Mouse (Mus musculus): ENCODE measurements around the gene Gnaq. TPM values are rescaled to one million over a fixed set of nuclear protein-coding genes. Genes with fewer than 3 reads are reported as not detected.
A peak's percentile ranks its signal among the peaks of the same experiment; 100 is the strongest.

The Gnaq gene
- polyA plus RNA-seq, 1 experiment from 2014 or later = 15.7 TPM

DNA sequence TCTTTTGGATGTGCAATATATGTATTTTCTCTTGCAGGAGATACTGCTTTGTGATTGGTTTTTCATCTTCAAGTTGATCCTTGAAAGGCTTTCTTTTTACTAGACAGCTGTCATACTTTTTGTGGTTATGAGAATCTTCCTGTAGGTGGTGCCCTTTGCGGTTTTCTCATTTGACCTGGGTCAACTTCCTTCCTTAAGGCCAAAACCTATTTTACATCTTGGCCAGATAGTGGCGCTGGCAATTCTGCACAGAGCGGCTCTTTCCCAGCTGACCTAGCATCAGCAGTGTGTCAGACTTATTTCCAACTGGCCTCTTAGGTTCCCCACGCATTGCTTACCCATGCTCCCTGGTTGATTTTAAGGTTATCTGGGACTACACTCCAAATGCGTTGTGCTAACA is 3.9 kb upstream of the Gnaq start:
- no peaks in the 10 kb centered on the region for H3K36me3 ChIP-seq
- no peak for ATAC-seq (replicated peaks; ENCODE audit: insufficient number of reproducible peaks, insufficient read depth, low FRiP score, low read depth)
- no peaks in the 10 kb centered on the region for H3K27me3 ChIP-seq
- no peak overlapping the region for H3K4me2 ChIP-seq
- H3K9ac ChIP-seq = no peak overlapping the region
- WGBS = 47% methylated on average over 5 of the region's 5 CpGs
- no peak overlapping the region for H3K27ac ChIP-seq
- H3K9me3 ChIP-seq (replicated peaks) = no peaks in the 10 kb centered on the region
- no peak overlapping the region for H3K4me3 ChIP-seq
- peaks cover 14% of the 10 kb centered on the region for H3K4me1 ChIP-seq (replicated peaks)

DNA sequence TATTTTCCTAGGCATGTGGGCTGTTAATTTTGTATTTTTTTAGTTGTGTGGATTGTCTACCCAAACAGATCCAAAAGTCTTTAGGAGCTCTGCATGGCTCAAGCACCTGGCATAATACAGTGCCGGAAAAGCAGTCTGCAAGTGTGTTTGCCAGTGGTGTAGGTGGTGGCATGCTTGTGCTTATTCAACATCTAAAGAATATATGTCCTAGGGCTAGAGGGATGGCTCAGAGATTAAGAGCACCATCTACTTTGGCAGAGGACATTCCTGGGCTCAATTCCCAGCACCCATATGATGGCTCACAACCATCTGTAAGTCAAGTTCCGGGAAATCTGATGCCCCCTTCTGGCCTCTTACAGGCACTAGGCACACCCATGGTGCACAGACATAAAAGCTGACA is 3.5 kb upstream of the Gnaq start:
- H3K27me3 ChIP-seq = no peaks in the 10 kb centered on the region
- H3K9ac ChIP-seq = no peak overlapping the region
- H3K9me3 ChIP-seq (replicated peaks) = no peaks in the 10 kb centered on the region
- no peak overlapping the region for H3K27ac ChIP-seq
- WGBS = 94% methylated on average over 2 of the region's 2 CpGs
- H3K4me1 ChIP-seq (replicated peaks) = peaks cover 16% of the 10 kb centered on the region
- no peak for ATAC-seq (replicated peaks; ENCODE audit: insufficient number of reproducible peaks, insufficient read depth, low FRiP score, low read depth)
- H3K4me3 ChIP-seq = no peak overlapping the region
- H3K36me3 ChIP-seq = no peaks in the 10 kb centered on the region
- H3K4me2 ChIP-seq = no peak overlapping the region

- no peak for ATAC-seq (replicated peaks; ENCODE audit: insufficient number of reproducible peaks, insufficient read depth, low FRiP score, low read depth)
- H3K4me1 ChIP-seq (replicated peaks) = peaks cover 28% of the 10 kb centered on the region
- no peak overlapping the region for H3K9ac ChIP-seq
- 0 out of 2 replicates have a peak overlapping the region, but pooled peaks have one; percentile 27 for H3K27ac ChIP-seq
- no peaks in the 10 kb centered on the region for H3K27me3 ChIP-seq
- 55% methylated on average over 3 of the region's 3 CpGs for whole genome bisulfite sequencing
- H3K36me3 ChIP-seq = no peaks in the 10 kb centered on the region
- no peak overlapping the region for H3K4me2 ChIP-seq
- H3K4me3 ChIP-seq = no peak overlapping the region
- H3K9me3 ChIP-seq (replicated peaks) = no peaks in the 10 kb centered on the region
Measured at GRCm38 (mm10) chr19:16130476-16130875, 2.2 kb upstream of the Gnaq start.

DNA sequence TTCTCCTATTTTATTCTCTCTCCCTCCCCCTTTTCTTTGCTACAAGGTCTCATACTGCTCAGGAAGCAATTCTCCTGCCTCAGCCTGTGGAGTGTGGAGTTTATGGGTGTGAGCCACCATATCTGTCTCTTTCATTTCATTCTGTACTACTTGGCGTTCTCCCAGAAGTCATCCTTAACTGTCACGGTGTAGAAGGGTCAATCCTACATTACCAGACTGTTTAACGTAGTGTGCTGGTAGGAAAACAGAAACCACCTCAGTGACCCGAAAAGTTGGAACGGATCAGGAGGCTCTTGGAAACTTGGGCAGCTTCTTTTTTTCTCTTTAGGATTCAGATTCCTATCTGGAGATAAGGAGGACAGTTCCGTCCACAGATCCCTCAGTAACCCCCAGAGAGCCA is 800 bp upstream of the Gnaq start:
- Histone ChIP-seq H3K9me3 (replicated peaks) (no peaks in the 10 kb centered on the region), H3K4me2 (peak overlapping the region; percentile 80), H3K4me3 (peak overlapping the region; percentile 94), H3K36me3 (no peaks in the 10 kb centered on the region), H3K27ac (peak overlapping the region; percentile 98), H3K4me1 (replicated peaks) (peaks cover 28% of the 10 kb centered on the region), H3K9ac (peak overlapping the region; percentile 95), H3K27me3 (no peaks in the 10 kb centered on the region)
- ATAC-seq (replicated peaks; ENCODE audit: insufficient number of reproducible peaks, insufficient read depth, low FRiP score, low read depth) = no peak
- 13% methylated on average over 6 of the region's 6 CpGs for WGBS

- Histone ChIP-seq H3K4me3 (peak overlapping the region; percentile 94), H3K36me3 (no peaks in the 10 kb centered on the region)
- 0% methylated on average over 31 of the region's 57 CpGs for WGBS
Measured at GRCm38 (mm10) chr19:16132340-16132790, 266 bp upstream of the Gnaq start.

GRCm38 (mm10) chr19:16132865-16133720 is 462 bp downstream of the Gnaq start:
- Histone ChIP-seq H3K4me1 (replicated peaks) (peaks cover 37% of the 10 kb centered on the region), H3K9ac (peak overlapping the region; percentile 95), H3K36me3 (no peaks in the 10 kb centered on the region), H3K27me3 (no peaks in the 10 kb centered on the region), H3K4me3 (peak overlapping the region; percentile 94), H3K27ac (peak overlapping the region; percentile 98), H3K9me3 (replicated peaks) (no peaks in the 10 kb centered on the region), H3K4me2 (peak overlapping the region; percentile 80)
- under 1% methylated on average over 92 of the region's 139 CpGs for WGBS
- peak; percentile 27 for ATAC-seq (replicated peaks; ENCODE audit: insufficient number of reproducible peaks, insufficient read depth, low FRiP score, low read depth)

More at GRCm38 (mm10) chr19:16132340-16132790, 266 bp upstream of the Gnaq start:
- Histone ChIP-seq H3K9me3 (replicated peaks) (no peaks in the 10 kb centered on the region), H3K27ac (peak overlapping the region; percentile 98), H3K9ac (peak overlapping the region; percentile 95), H3K4me2 (peak overlapping the region; percentile 80), H3K4me1 (replicated peaks) (peaks cover 32% of the 10 kb centered on the region), H3K27me3 (no peaks in the 10 kb centered on the region)
- ATAC-seq (replicated peaks; ENCODE audit: insufficient number of reproducible peaks, insufficient read depth, low FRiP score, low read depth) = peak; percentile 95

DNA sequence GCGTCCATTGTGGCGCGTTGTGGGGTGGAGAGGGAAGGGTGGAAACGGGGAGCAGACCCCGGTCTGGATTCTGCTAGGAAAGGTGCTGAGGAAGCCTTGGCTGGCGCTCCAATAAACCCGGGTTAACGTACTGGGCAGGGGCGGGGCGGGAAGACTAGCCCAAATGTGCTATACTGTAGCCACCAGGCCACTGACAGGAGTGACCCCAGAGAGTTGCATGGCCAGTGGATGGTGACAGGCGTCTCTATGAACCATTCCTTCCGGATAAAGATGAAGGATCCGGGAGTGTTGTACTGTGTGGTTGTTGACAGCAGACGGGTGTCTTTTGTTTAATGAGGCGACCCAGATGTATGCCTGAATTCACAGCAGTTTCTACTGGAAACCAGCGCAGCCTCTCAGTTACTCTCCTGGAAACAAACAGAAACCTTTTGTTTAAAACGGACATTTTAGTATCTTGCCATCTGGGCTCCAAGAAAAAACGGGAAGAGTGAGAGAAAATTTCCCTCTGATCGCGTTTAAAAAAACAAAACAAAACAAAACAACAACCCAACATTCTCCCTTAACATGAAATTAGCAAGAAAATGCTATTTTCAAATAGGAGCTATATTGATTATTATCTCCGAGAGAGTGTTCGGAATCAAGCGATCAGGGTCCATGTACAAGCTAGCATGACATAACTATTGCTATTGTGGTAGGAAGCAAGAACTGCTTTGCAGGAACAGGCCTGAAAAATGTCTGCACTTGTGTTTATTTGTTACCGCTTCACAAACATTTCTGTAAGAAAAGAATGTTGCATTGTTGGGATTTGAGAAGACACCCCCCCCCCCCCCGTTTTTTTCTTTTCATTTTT is 1.3 kb downstream of the Gnaq start:
- no peak for ATAC-seq (replicated peaks; ENCODE audit: insufficient number of reproducible peaks, insufficient read depth, low FRiP score, low read depth)
- 10% methylated on average over 25 of the region's 25 CpGs for WGBS
- H3K36me3 ChIP-seq = no peaks in the 10 kb centered on the region
- H3K4me2 ChIP-seq = peak overlapping the region; percentile 80
- peak overlapping the region; percentile 95 for H3K9ac ChIP-seq
- peaks cover 45% of the 10 kb centered on the region for H3K4me1 ChIP-seq (replicated peaks)
- peak overlapping the region; percentile 94 for H3K4me3 ChIP-seq
- H3K9me3 ChIP-seq (replicated peaks) = no peaks in the 10 kb centered on the region
- no peaks in the 10 kb centered on the region for H3K27me3 ChIP-seq
- H3K27ac ChIP-seq = peak overlapping the region; percentile 98

DNA sequence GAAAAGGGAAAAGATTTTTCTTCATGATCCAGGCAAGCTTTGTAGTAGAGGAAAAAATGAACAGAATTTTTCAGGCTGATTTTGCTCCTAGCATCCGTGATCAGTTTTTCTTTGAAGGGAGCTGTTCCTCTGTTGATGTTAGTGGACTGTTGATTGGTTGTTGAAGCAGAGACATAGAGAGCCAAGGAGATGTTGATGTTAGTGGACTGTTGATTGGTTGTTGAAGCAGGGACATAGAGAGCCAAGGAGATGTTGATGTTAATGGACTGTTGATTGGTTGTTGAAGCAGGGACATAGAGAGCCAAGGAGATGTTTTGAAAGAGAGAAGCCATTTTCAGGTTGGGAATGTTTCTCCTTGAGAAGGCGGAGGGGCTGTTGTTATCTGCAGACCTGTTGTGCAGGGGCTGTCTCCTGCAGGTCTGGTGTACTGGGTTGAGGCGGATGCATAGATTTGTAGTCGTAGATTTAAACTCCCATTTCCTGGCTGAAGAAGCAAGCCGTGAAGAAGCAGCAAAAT is 5.5 kb downstream of the Gnaq start:
- H3K27ac ChIP-seq = 0 out of 2 replicates have a peak overlapping the region, but pooled peaks have one; percentile 26
- H3K4me2 ChIP-seq = peak overlapping the region; percentile 39
- peaks cover 4% of the 10 kb centered on the region; the same call in 1 of the 2 replicates for H3K36me3 ChIP-seq
- H3K4me1 ChIP-seq (replicated peaks) = peaks cover 71% of the 10 kb centered on the region
- no peaks in the 10 kb centered on the region for H3K9me3 ChIP-seq (replicated peaks)
- no peak for ATAC-seq (replicated peaks; ENCODE audit: insufficient number of reproducible peaks, insufficient read depth, low FRiP score, low read depth)
- H3K27me3 ChIP-seq = no peaks in the 10 kb centered on the region
- WGBS = 42% methylated on average over 5 of the region's 5 CpGs
- no peak overlapping the region for H3K9ac ChIP-seq
- H3K4me3 ChIP-seq = no peak overlapping the region

DNA sequence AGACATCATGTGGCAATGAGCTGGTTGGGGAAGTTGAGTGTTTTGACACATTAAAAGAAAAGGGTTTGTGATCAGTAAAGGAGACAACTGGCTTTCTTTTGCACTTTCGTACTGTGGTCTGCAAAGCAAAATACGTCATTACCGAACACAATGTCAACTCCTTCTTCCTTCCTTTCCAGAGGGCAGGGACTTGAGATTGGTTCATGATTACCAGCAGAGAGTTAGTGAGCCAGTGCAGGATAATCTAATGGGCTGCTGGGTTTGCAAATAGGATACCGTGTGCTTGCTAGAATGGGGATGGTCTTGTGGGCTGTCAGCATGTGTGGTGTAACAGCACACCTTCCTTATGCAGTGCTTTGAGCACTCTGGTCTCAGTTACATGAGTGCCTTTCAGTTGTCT is 8.1 kb downstream of the Gnaq start:
- Histone ChIP-seq H3K4me3 (no peak overlapping the region), H3K36me3 (peaks cover 4% of the 10 kb centered on the region; the same call in 1 of the 2 replicates), H3K27ac (peak overlapping the region; percentile 49), H3K4me1 (replicated peaks) (peaks cover 61% of the 10 kb centered on the region), H3K4me2 (no peak overlapping the region), H3K9ac (no peak overlapping the region), H3K9me3 (replicated peaks) (no peaks in the 10 kb centered on the region), H3K27me3 (no peaks in the 10 kb centered on the region)
- ATAC-seq (replicated peaks; ENCODE audit: insufficient number of reproducible peaks, insufficient read depth, low FRiP score, low read depth) = no peak
- 45% methylated on average over 4 of the region's 4 CpGs for WGBS

GRCm38 (mm10) chr19:16141857-16142256 is 9.2 kb downstream of the Gnaq start:
- no peak overlapping the region for H3K9ac ChIP-seq
- no peaks in the 10 kb centered on the region for H3K9me3 ChIP-seq (replicated peaks)
- WGBS = 43% methylated on average over 4 of the region's 4 CpGs
- 0 out of 2 replicates have a peak overlapping the region, but pooled peaks have one; percentile 25 for H3K27ac ChIP-seq
- ATAC-seq (replicated peaks; ENCODE audit: insufficient number of reproducible peaks, insufficient read depth, low FRiP score, low read depth) = no peak
- H3K27me3 ChIP-seq = no peaks in the 10 kb centered on the region
- no peak overlapping the region for H3K4me2 ChIP-seq
- H3K4me3 ChIP-seq = no peak overlapping the region
- peaks cover 4% of the 10 kb centered on the region; the same call in 1 of the 2 replicates for H3K36me3 ChIP-seq
- H3K4me1 ChIP-seq (replicated peaks) = peaks cover 61% of the 10 kb centered on the region

DNA sequence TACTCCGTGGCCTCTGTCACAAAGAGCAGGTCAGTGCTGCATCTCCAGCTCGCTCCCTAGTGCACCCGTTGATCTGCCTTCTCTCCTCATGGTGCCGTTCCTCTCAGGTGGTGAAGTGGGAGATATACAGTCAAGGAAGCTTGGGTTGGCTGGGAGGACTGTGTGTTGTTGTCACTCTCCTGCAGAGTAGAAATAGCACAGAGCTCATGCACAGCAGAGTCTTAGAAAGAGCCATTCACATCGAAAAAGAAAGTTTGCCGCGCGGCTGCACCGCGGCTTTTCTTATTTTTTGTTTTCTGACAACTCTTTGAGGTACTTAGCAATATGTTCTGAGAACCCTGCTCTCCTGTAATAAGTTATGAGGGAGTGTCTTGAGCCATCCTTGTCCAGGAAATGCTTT is 10.4 kb downstream of the Gnaq start:
- 78% methylated on average over 10 of the region's 10 CpGs for WGBS
- no peak for ATAC-seq (replicated peaks; ENCODE audit: insufficient number of reproducible peaks, insufficient read depth, low FRiP score, low read depth)
- H3K27me3 ChIP-seq = no peaks in the 10 kb centered on the region
- no peak overlapping the region for H3K4me2 ChIP-seq
- no peak overlapping the region for H3K9ac ChIP-seq
- no peak overlapping the region for H3K4me3 ChIP-seq
- H3K27ac ChIP-seq = no peak overlapping the region
- no peaks in the 10 kb centered on the region for H3K9me3 ChIP-seq (replicated peaks)
- peaks cover 53% of the 10 kb centered on the region for H3K4me1 ChIP-seq (replicated peaks)
- peaks cover 4% of the 10 kb centered on the region; the same call in 1 of the 2 replicates for H3K36me3 ChIP-seq
